Mouse (Mus musculus) thymus, adult 2 months (tissue): ENCODE results near the gene Galnt17. TPM values are rescaled to one million over a fixed set of nuclear protein-coding genes. Genes with fewer than 3 reads are reported as not detected.

Source experiments
- DNase-seq: peaks from one replicate; pipeline ENCODE4 v3.0.0; 2021
- H3K27ac ChIP-seq: fragments of 200-500 bp; 2 replicates; pipeline ENCODE4 v1.5.1; 2012; ENCODE audit warnings: low read length, control low read depth; ENCODE audit not compliant: control insufficient read depth, insufficient read depth
- H3K27me3 ChIP-seq: fragments of 200-500 bp; 2 replicates; pipeline ENCODE4 v1.6.1; 2012; ENCODE audit warnings: mild to moderate bottlenecking, low read length, moderate library complexity, mixed read lengths; ENCODE audit not compliant: control insufficient read depth, insufficient read depth
- H3K36me3 ChIP-seq: fragments of 200-500 bp; 2 replicates; pipeline ENCODE4 v1.6.1; 2012; ENCODE audit warnings: mild to moderate bottlenecking, low read length, moderate library complexity; ENCODE audit not compliant: control insufficient read depth, insufficient read depth
- H3K4me1 ChIP-seq: fragments of 200-500 bp; replicated peaks from 2 replicates; pipeline ENCODE4 v1.6.1; 2012; ENCODE audit warnings: low read length; ENCODE audit not compliant: control insufficient read depth, insufficient read depth
- H3K4me3 ChIP-seq: fragments of 200-500 bp; 2 replicates; pipeline ENCODE4 v1.5.1; 2012; ENCODE audit warnings: mild to moderate bottlenecking, low read length, control low read depth, moderate library complexity; ENCODE audit not compliant: control insufficient read depth, insufficient read depth
- CTCF ChIP-seq: fragments of 200-500 bp; IDR thresholded peaks from 2 replicates; pipeline ENCODE4 v1.5.1; 2012; ENCODE audit warnings: mild to moderate bottlenecking, control low read depth, low read length, moderate library complexity, borderline replicate concordance; ENCODE audit not compliant: control insufficient read depth, poor library complexity, insufficient read depth; ENCODE audit errors: extremely low read depth
- POLR2A ChIP-seq: fragments of 200-500 bp; IDR thresholded peaks from 2 replicates; pipeline ENCODE4 v1.6.1; 2012; ENCODE audit warnings: mild to moderate bottlenecking, low read length, control low read depth, moderate library complexity; ENCODE audit not compliant: control insufficient read depth, poor library complexity, insufficient read depth; ENCODE audit errors: extremely low read depth
- whole genome bisulfite sequencing: fragments of 180-500 bp; shearing (Covaris S2); methylation state at CpG from one replicate; pipeline ENCODE4 v1.1.7; 2018; 5-methylcytosine and 5-hydroxymethylcytosine counted together
- polyA plus RNA-seq: library from polyadenylated mRNA; depleted of rRNA; stranded (reverse); fragments of >200 nt; gene quantifications from 2 replicates; pipeline ENCODE4 v1.2.3, GENCODE M21; 2012

The Galnt17 gene
- polyA plus RNA-seq, 1 experiment, result 2.0 TPM

DNA sequence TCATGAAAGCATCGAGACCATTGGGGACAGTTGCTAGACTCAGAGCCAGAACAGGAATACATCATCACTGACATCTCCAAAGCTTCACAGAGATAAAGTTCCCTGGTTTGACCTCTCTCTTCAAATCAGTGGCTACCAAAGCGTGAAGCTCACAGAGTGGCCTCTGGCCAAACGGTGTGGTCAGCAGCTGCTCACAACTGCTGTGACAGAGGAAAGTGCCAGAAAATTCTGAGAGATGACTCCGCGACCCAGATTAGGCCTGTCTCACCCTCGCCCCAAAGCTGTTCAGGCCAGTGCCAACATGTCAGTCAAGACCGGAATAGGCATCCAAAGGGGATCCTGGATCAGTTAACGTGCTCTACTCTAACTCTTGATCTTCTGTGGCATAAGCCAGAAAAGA is 74.5 kb downstream of the Galnt17 start:
- Histone ChIP-seq H3K27me3 (no peaks in the 10 kb centered on the region), H3K4me3 (no peak overlapping the region), H3K4me1 (no peaks in the 10 kb centered on the region), H3K27ac (no peak overlapping the region), H3K36me3 (no peaks in the 10 kb centered on the region)
- WGBS, result 89% methylated on average over 8 of the region's 8 CpGs
- TF ChIP-seq POLR2A, result no peak
- TF ChIP-seq CTCF, result no peak
- DNase-seq, result no peak

DNA sequence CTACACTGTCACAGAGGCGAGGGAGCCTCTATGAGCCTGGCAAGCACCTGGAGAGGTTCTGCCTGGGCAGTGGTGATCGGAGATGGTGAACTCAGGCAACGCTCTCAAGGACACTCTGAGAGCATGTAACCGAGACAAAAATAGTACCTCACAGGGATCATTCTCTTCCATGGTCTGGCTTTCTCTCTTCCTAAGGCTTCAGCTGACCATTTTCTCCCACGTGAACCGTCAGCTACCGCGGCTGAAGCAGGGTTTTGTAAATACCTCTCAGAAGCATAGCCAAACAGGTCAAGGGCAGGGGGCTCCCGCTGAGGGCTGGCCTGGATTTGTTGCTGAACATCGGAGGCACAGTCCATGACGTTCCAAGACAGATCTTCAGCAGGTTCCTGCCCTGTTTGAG is 77.2 kb downstream of the Galnt17 start:
- Histone ChIP-seq H3K27ac (no peak overlapping the region), H3K4me1 (no peaks in the 10 kb centered on the region), H3K27me3 (no peaks in the 10 kb centered on the region), H3K36me3 (no peaks in the 10 kb centered on the region), H3K4me3 (no peak overlapping the region)
- TF ChIP-seq POLR2A (no peak), CTCF (no peak)
- WGBS, result 88% methylated on average over 11 of the region's 11 CpGs
- no peak for DNase-seq

DNA sequence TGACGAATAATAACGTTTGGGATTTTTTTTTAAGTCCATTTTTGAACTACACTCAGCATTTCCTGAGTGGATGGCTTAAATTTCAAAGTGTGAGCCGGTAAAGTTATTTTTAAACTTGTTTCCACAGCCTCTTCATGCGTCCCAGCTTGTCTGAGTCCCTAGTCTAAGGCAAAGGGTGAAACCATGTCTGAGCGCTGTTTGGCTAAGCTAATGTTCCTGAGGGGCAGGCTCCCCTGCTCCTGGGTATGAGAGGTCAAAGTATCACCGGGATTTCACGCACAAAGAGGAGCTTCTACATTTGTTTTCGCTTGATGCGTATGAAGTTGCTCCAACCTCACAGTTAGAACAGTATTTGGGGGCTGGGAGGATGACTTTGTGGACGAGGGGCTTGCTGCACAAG is 78.6 kb downstream of the Galnt17 start:
- no peak overlapping the region for H3K4me3 ChIP-seq
- WGBS, result 73% methylated on average over 10 of the region's 10 CpGs
- no peaks in the 10 kb centered on the region for H3K27me3 ChIP-seq
- H3K36me3 ChIP-seq, result no peaks in the 10 kb centered on the region
- TF ChIP-seq CTCF (no peak), POLR2A (no peak)
- DNase-seq, result no peak
- H3K27ac ChIP-seq, result no peak overlapping the region
- no peaks in the 10 kb centered on the region for H3K4me1 ChIP-seq

DNA sequence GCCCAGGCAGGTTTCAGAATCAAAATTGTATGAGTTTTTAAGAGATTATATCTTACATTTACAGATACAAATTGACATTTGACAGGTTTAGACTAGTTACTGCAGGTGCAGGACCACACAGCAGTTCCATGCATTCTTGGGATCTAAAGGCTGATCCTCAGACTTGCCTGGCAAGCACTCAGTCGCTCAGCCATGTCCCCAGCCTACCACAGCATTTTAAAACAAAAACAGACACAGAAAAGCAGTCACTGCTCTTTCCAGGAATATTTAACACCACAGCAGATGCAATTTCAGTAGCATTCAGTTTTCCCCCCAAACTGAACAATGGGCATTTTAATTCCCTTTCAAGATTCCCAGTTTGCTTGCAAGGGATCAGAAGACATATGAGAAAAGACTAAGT is 84.9 kb downstream of the Galnt17 start:
- Histone ChIP-seq H3K27me3 (no peaks in the 10 kb centered on the region), H3K4me1 (no peaks in the 10 kb centered on the region), H3K4me3 (no peak overlapping the region), H3K27ac (no peak overlapping the region), H3K36me3 (no peaks in the 10 kb centered on the region)
- no peak for DNase-seq
- no peak for TF ChIP-seq CTCF
- TF ChIP-seq POLR2A, result no peak
- WGBS, result 63% methylated on average over 1 of the region's 1 CpGs

DNA sequence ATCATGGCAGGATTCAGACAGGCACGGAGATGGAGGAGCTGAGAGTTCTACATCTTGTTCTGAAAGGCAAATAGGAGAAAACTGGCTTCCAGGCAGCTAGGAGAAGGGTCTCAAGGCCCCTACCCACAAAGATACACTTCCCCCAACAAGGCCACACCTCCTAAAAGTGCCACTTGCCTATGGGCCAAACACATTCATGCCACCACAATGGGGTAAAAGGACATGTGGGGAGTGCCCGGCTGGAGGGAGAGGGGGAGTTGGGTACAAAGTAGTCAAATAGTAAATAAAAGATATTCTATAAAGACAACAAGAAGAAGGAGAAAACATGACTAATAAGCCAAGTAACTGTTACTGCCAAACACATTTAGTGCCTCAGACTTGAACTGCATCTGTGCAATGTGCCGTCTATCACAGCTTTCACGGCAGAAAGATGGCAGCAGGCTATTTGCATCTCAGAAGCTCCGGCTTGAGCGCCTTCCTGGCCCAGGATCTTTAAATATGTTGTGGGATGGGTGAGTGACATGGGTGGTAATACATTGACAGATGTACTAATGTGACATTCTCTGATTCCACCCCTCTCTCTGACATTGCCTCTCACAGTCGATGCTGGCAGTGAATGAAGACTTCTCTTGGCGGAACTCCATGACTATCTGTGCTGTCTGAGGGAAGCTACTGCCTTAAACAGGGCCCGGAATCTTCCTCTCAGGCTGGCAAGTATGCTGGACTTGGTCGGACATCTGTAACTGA is 85.6 kb downstream of the Galnt17 start:
- Histone ChIP-seq H3K4me3 (no peak overlapping the region), H3K36me3 (no peaks in the 10 kb centered on the region), H3K4me1 (no peaks in the 10 kb centered on the region), H3K27ac (no peak overlapping the region), H3K27me3 (no peaks in the 10 kb centered on the region)
- TF ChIP-seq POLR2A (no peak), CTCF (no peak)
- WGBS, result 91% methylated on average over 10 of the region's 10 CpGs
- DNase-seq, result no peak

DNA sequence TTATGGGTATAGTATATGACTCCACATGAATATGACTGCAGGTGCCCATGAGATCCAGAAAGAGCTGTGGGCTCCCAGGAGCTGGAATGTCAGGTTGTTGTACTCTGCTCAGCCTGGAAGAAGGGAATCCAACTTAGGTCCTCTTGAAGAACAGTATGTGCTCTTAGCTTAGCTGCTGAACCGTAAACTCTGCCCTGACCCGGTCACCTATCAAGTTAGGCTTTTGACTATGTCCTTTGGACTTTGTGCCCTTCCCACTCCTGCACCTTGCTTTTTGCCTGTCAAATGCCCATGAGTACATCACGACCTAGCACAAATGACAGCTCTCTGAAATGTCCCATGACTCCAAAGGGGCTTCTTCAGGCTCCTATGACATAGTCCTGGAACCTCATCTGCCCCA is 90.1 kb downstream of the Galnt17 start:
- no peak overlapping the region for H3K4me3 ChIP-seq
- H3K36me3 ChIP-seq, result no peaks in the 10 kb centered on the region
- no peaks in the 10 kb centered on the region for H3K27me3 ChIP-seq
- no peak overlapping the region for H3K27ac ChIP-seq
- WGBS, result 75% methylated on average over 3 of the region's 3 CpGs
- no peak for DNase-seq
- TF ChIP-seq CTCF, result no peak
- no peaks in the 10 kb centered on the region for H3K4me1 ChIP-seq

DNA sequence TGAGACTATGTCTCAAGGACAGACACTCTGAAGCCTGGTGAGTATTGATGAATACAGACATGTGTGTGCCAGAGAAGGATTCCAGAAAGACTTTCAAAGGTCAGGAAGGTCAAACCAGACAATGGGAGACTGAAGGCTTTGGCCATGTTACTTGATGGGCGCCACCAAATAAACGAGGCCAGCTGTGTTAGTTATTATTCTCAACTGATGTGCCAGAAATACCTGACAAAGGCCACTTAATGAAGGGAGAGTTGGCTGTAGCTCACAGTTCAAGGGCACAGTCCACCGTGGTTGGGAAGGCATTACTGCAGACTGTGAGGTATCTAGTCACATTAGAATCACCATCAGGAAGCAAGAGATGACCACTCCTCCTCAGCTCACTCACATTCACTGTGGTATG is 96.7 kb downstream of the Galnt17 start:
- Histone ChIP-seq H3K27ac (no peak overlapping the region), H3K4me1 (no peaks in the 10 kb centered on the region), H3K4me3 (no peak overlapping the region), H3K36me3 (no peaks in the 10 kb centered on the region), H3K27me3 (no peaks in the 10 kb centered on the region)
- no peak for DNase-seq
- WGBS, result 74% methylated on average over 3 of the region's 3 CpGs
- TF ChIP-seq POLR2A, result no peak
- no peak for TF ChIP-seq CTCF
